Mouse (Mus musculus): ENCODE data around the gene Snrpf. TPM values are rescaled to one million over a fixed set of nuclear protein-coding genes. Genes with fewer than 3 reads are reported as not detected.

Snrpf gene
- polyA plus RNA-seq, 1 experiment from 2014 or later: 74.5 TPM

- no peaks in the 10 kb centered on the region for H3K36me3 ChIP-seq (ENCODE audit: control insufficient read depth, insufficient read depth, low read length)
- TF ChIP-seq CTCF (IDR thresholded peaks at IDR 0.05; ENCODE audit: low read depth) (no peak), EP300 (optimal IDR thresholded peaks at IDR 0.05) (no peak)
- no peak overlapping the region for H3K4me2 ChIP-seq (replicated peaks; ENCODE audit: low read depth)
- WGBS: 56% methylated on average over 6 of the region's 6 CpGs
- ATAC-seq (ENCODE audit: low FRiP score, low TSS enrichment): no peak
- no peaks in the 10 kb centered on the region for H3K9me3 ChIP-seq (ENCODE audit: control insufficient read depth, low read length)
- no peak overlapping the region for H3K4me3 ChIP-seq (ENCODE audit: low read depth, low read length)
- peaks cover 3% of the 10 kb centered on the region; the same call in 1 of the 2 replicates for H3K4me1 ChIP-seq (replicated peaks; ENCODE audit: control insufficient read depth, insufficient read depth)
- no peaks in the 10 kb centered on the region for H3K27me3 ChIP-seq (ENCODE audit: control insufficient read depth, insufficient read depth, low read length)
- DNase-seq (ENCODE audit: low spot score): no peak
- no peak overlapping the region for H3K9ac ChIP-seq (ENCODE audit: low read length)
- H3K27ac ChIP-seq (replicated peaks): no peak overlapping the region
Observed at GRCm38 (mm10) chr10:93538818-93539217, 50.7 kb downstream of the Snrpf start.

GRCm38 (mm10) chr10:93538287-93538686 is 51.2 kb downstream of the Snrpf start:
- ATAC-seq (ENCODE audit: low FRiP score, low TSS enrichment) (no peak), DNase-seq (ENCODE audit: low spot score) (no peak)
- H3K36me3 ChIP-seq (ENCODE audit: control insufficient read depth, insufficient read depth, low read length): no peaks in the 10 kb centered on the region
- H3K4me2 ChIP-seq (replicated peaks; ENCODE audit: low read depth): no peak overlapping the region
- no peaks in the 10 kb centered on the region for H3K9me3 ChIP-seq (ENCODE audit: control insufficient read depth, low read length)
- WGBS: 75% methylated on average over 2 of the region's 2 CpGs
- no peak overlapping the region for H3K27ac ChIP-seq (replicated peaks)
- H3K9ac ChIP-seq (ENCODE audit: low read length): no peak overlapping the region
- H3K27me3 ChIP-seq (ENCODE audit: control insufficient read depth, insufficient read depth, low read length): no peaks in the 10 kb centered on the region
- H3K4me3 ChIP-seq (ENCODE audit: low read depth, low read length): no peak overlapping the region
- peaks cover 3% of the 10 kb centered on the region; the same call in 1 of the 2 replicates for H3K4me1 ChIP-seq (replicated peaks; ENCODE audit: control insufficient read depth, insufficient read depth)
- no peak for TF ChIP-seq EP300 (optimal IDR thresholded peaks at IDR 0.05)
- no peak for TF ChIP-seq CTCF (IDR thresholded peaks at IDR 0.05; ENCODE audit: low read depth)

Other genes starting within 250 kb of the Snrpf start
- gene Lta4h, start 136.3 kb downstream of the Snrpf start, polyA plus RNA-seq (2015; fragmentation: Nextera tagmentation; extraction: Ambion mirVana): 100 and 103 TPM in 2 replicates
- 0.47 and 0.81 TPM in 2 replicates for gene Hal, start 100.9 kb downstream of the Snrpf start, polyA plus RNA-seq (2015; fragmentation: Nextera tagmentation; extraction: Ambion mirVana)
- gene Amdhd1, start 49.7 kb downstream of the Snrpf start, polyA plus RNA-seq (2015; fragmentation: Nextera tagmentation; extraction: Ambion mirVana): 0.28 and 0.45 TPM in 2 replicates
- 0.16 and 0.45 TPM in 2 replicates for gene Ccdc38, start 49.1 kb downstream of the Snrpf start, polyA plus RNA-seq (2015; fragmentation: Nextera tagmentation; extraction: Ambion mirVana)
- gene Ntn4, start 51.0 kb upstream of the Snrpf start, polyA plus RNA-seq (2015; fragmentation: Nextera tagmentation; extraction: Ambion mirVana): 0.76 and 0.81 TPM in 2 replicates
- gene Usp44, start 241.8 kb upstream of the Snrpf start, polyA plus RNA-seq (2015; fragmentation: Nextera tagmentation; extraction: Ambion mirVana): not detected in 2 replicates